Mouse (Mus musculus): ENCODE results near the gene H2afj. TPM values are rescaled to one million over a fixed set of nuclear protein-coding genes. Genes with fewer than 3 reads are reported as not detected.

Gene H2afj
- polyA plus RNA-seq, 1 experiment = 1,079 TPM

DNA sequence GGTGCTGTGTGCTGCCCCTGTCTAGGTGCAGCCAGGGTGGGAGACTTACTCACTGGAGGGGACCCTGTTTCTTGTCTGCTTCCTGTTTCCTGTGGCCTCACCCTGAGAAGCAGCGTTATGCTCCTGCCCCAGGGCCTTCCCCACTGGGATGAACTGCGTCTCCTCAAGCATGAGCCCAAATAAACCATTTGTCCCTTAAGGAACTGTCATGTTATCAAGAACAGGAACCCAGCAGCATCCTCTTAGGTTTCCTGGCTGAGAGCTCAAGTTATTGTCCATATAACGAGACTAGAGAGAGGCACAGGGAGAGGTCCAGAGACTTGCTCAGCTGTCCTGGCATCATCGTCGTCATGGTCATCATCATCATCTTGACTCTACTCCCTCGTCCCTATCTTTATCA, 42.2 kb downstream of the H2afj start:
- TF ChIP-seq GATA1 (IDR thresholded peaks at IDR 0.05; ENCODE audit: borderline replicate concordance, low read length) = no peak
- TF ChIP-seq FLI1 (IDR thresholded peaks at IDR 0.05; ENCODE audit: low read length) = no peak
- Histone ChIP-seq H3K4me1 (peaks cover 45% of the 10 kb centered on the region), H3K9me3 (no peaks in the 10 kb centered on the region), H3K36me3 (replicated peaks; ENCODE audit: low read length) (peaks cover 6% of the 10 kb centered on the region), H3K4me3 (replicated peaks) (peak overlapping the region; percentile 51), H3K27me3 (replicated peaks) (no peaks in the 10 kb centered on the region)

DNA sequence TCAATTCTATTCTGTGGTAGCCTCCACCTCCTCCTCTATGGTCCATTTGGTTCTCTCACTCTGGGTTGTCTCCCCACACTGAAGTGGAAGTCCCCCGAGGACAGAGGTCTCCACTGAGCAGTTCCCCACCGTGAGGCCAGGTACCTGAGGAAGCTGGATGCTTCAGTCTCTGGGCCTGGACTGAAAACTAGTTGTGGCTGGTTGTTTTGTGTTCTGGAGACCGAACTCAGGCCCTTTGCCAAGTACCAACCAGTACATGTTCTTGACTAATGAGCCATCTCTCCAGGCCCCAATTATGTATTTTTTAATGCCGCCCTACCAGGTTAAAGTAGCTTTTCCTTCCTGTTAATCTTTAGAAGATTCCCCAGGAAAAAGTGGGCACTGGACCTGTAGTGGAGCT, 44.3 kb downstream of the H2afj start:
- no peaks in the 10 kb centered on the region for H3K27me3 ChIP-seq (replicated peaks)
- peaks cover 6% of the 10 kb centered on the region for H3K36me3 ChIP-seq (replicated peaks; ENCODE audit: low read length)
- H3K4me3 ChIP-seq (replicated peaks) = no peak overlapping the region
- peaks cover 53% of the 10 kb centered on the region for H3K4me1 ChIP-seq
- H3K9me3 ChIP-seq = no peaks in the 10 kb centered on the region
- no peak for TF ChIP-seq FLI1 (IDR thresholded peaks at IDR 0.05; ENCODE audit: low read length)
- no peak for TF ChIP-seq GATA1 (IDR thresholded peaks at IDR 0.05; ENCODE audit: borderline replicate concordance, low read length)

DNA sequence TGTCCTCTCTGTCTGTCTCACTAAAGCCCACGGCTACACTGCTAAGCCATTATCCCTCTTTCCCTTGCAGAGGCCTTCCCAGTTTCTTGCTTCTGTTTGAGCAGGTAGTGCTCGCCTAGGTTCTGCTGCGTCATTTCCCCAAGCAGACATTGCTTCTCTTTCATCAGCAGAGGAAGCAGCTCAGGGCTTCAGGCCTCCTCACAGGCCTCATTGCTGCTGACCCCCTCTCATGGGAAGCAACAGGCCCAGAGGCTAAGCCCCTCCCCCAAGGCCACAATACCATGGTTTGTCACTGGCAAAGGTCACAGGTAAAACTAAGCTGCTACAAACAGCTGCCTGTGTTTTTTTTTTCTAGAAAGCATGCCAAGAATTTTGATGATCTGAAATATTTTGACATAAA, 44.7 kb downstream of the H2afj start:
- Histone ChIP-seq H3K36me3 (replicated peaks; ENCODE audit: low read length) (peaks cover 6% of the 10 kb centered on the region), H3K9me3 (no peaks in the 10 kb centered on the region), H3K4me1 (peaks cover 55% of the 10 kb centered on the region), H3K27me3 (replicated peaks) (no peaks in the 10 kb centered on the region), H3K4me3 (replicated peaks) (peak overlapping the region; percentile 6)
- TF ChIP-seq GATA1 (IDR thresholded peaks at IDR 0.05; ENCODE audit: borderline replicate concordance, low read length) = no peak
- no peak for TF ChIP-seq FLI1 (IDR thresholded peaks at IDR 0.05; ENCODE audit: low read length)

DNA sequence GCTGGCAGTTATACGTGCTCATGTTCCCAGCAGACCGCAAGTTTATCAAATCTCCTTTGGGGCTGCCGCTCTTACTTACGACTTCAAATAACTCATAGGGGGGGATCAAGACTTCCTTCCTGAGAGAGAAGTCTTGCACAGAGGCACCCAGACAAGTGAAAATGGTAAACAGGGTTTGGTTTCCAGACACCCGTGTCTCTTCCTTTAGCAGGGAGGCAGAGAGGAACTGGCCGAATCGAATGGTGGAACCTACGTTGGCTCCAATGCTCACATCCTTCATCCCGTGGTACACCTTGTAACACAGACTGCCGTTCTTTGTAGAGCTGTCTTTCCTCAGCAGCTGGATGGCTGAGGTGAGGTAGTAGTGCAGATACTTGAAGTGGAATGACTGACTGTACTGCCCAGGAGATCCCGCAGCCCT, 46.3 kb downstream of the H2afj start:
- Histone ChIP-seq H3K4me1 (peaks cover 61% of the 10 kb centered on the region), H3K9me3 (no peaks in the 10 kb centered on the region), H3K36me3 (replicated peaks; ENCODE audit: low read length) (no peaks in the 10 kb centered on the region), H3K27me3 (replicated peaks) (peaks cover 3% of the 10 kb centered on the region), H3K4me3 (replicated peaks) (no peak overlapping the region)
- no peak for TF ChIP-seq GATA1 (IDR thresholded peaks at IDR 0.05; ENCODE audit: borderline replicate concordance, low read length)
- no peak for TF ChIP-seq FLI1 (IDR thresholded peaks at IDR 0.05; ENCODE audit: low read length)

DNA sequence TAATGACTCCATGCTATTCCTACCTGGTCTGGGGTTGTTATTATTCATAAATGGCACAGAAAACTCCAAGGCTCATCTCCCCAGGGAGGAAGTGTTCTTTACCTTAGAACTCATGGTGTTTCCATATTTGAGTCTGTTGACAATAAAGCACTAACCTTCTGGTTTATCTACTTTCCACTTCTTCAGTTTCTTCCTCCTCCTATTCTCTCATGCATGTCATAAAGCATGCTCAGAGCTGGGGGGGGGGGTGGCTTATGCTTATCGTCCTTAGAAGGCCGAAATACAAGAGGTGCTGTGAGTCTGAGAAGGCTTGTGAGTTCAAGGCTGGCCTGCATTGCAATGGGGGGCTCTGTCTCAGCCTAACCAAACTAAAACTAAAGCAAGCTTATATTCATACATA, 47.1 kb downstream of the H2afj start:
- H3K27me3 ChIP-seq (replicated peaks) = peaks cover 6% of the 10 kb centered on the region
- H3K36me3 ChIP-seq (replicated peaks; ENCODE audit: low read length) = no peaks in the 10 kb centered on the region
- no peak overlapping the region for H3K4me3 ChIP-seq (replicated peaks)
- peaks cover 55% of the 10 kb centered on the region for H3K4me1 ChIP-seq
- no peak for TF ChIP-seq GATA1 (IDR thresholded peaks at IDR 0.05; ENCODE audit: borderline replicate concordance, low read length)
- no peak for TF ChIP-seq FLI1 (IDR thresholded peaks at IDR 0.05; ENCODE audit: low read length)
- H3K9me3 ChIP-seq = no peaks in the 10 kb centered on the region

DNA sequence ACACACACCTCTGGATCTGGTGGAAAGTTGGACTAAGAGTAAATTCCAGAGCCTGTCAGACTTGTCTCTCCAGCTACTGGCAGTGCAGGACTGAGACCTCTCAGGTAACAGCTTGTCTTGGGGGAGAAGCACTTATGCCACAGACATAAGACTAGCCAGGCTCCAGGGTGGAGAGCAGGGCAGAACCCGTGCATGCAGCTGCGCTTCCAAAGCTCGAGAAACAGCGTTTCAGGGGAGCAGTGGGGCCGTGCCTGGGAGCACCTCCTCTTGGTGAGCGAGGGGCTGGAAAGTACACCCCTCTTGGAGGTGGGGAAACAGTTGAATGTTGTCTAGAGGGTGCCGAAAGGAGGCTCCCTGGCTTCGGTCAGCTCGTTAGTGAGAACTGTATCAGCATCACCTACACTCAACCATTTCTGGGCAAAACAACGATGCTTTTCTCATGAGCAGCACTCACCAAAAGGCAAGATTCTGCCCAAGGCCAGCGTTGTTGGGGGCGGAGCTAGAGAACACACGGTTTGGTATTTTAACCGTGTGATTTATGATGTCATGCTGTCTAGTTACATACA, 48.1 kb downstream of the H2afj start:
- H3K4me3 ChIP-seq (replicated peaks) = peak overlapping the region; percentile 84
- peaks cover 53% of the 10 kb centered on the region for H3K4me1 ChIP-seq
- H3K9me3 ChIP-seq = no peaks in the 10 kb centered on the region
- peaks cover 6% of the 10 kb centered on the region for H3K27me3 ChIP-seq (replicated peaks)
- TF ChIP-seq FLI1 (IDR thresholded peaks at IDR 0.05; ENCODE audit: low read length) (no peak), GATA1 (IDR thresholded peaks at IDR 0.05; ENCODE audit: borderline replicate concordance, low read length) (no peak)
- H3K36me3 ChIP-seq (replicated peaks; ENCODE audit: low read length) = no peaks in the 10 kb centered on the region

DNA sequence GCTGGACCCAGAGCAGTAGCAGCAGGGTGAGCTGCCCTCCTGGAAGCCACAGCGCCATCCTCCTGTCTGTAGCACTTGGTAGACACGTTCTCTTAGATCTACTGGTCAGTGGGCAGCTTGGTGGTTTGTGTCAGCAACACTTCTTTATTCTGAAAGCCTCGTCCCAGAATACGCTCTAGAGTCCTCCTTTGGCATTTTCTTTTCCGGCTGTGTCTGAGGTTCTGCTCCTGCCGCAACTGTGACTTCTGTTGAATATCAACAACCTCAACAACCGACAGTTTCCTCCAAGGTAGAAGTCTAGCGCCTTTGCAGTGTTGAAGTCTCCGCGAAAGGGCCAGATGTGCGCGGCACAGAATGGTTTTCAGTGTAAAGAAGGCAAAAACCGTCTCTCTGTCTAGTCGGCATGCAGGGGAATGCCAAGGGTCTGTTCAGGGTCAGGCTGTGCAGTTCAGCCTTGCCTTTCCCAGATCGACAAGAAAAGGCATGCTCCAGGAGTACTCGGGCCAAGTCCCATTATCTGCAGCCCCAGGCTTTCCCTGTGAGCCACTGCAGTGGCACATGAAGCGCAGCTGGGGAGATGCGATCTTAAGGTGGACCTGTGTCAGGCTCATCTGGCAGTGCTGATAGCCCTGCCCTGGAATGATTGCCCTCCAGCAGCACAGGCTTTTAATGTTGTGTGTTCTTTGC, 49.3 kb downstream of the H2afj start, which contains the start of gene Art4:
Gene Art4, minus strand, starts transcription at position 548 of the 687 bp plus-strand sequence.
- H3K4me1 ChIP-seq = peaks cover 52% of the 10 kb centered on the region
- H3K4me3 ChIP-seq (replicated peaks) = peak within 1 kb of the TSS; percentile 91
- no peaks in the 10 kb centered on the region for H3K36me3 ChIP-seq (replicated peaks; ENCODE audit: low read length)
- peaks cover 6% of the 10 kb centered on the region for H3K27me3 ChIP-seq (replicated peaks)
- TF ChIP-seq GATA1 (IDR thresholded peaks at IDR 0.05; ENCODE audit: borderline replicate concordance, low read length) = no peak
- TF ChIP-seq FLI1 (IDR thresholded peaks at IDR 0.05; ENCODE audit: low read length) = no peak
- H3K9me3 ChIP-seq = no peaks in the 10 kb centered on the region

DNA sequence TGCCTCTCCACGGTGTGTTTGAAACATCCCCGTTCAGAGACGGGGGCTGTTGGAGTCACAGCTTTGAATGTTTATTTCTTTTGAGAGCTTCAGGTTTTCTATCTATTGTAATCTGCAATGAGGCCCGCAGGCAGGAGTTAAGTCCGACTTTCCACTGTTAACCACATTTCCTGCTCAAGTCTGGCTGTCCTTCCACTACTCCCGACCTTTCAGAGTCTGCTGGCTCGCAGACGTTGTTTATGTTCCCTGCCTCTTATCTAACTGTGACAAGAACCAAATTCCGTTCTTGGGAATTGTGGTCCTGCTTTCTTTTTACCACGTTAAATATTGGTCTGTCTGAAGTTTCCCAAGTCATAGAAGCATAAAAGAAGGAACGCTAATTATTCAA, 49.8 kb downstream of the H2afj start:
- H3K4me3 ChIP-seq (replicated peaks) = peak overlapping the region; percentile 91
- peaks cover 49% of the 10 kb centered on the region for H3K4me1 ChIP-seq

DNA sequence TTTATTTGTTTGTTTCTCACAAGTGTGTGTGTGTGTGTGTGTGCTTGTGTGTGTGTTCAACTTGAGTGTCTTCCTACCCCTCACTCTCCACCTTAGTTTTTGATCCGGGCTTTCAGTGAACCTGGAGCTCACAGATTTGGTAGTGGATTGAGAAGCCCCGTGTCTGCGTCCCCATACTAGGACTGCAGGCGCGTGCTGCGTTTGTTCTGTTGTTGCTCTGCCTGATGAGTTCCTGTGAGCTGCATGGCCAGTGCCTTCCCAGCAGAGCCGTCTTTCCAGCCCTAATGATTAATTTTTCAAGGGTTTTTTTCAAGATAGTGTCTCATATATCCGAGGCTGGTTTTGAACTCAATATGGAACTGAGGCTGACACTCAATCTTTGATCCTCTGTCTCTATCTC, 50.4 kb downstream of the H2afj start:
- Histone ChIP-seq H3K36me3 (replicated peaks; ENCODE audit: low read length) (no peaks in the 10 kb centered on the region), H3K27me3 (replicated peaks) (peaks cover 6% of the 10 kb centered on the region), H3K4me3 (replicated peaks) (peak overlapping the region; percentile 91), H3K9me3 (no peaks in the 10 kb centered on the region), H3K4me1 (peaks cover 48% of the 10 kb centered on the region)
- TF ChIP-seq GATA1 (IDR thresholded peaks at IDR 0.05; ENCODE audit: borderline replicate concordance, low read length) (no peak), FLI1 (IDR thresholded peaks at IDR 0.05; ENCODE audit: low read length) (no peak)

More for the DNA sequence above, 49.8 kb downstream of the H2afj start:
- Histone ChIP-seq H3K36me3 (replicated peaks; ENCODE audit: low read length) (no peaks in the 10 kb centered on the region), H3K9me3 (no peaks in the 10 kb centered on the region), H3K27me3 (replicated peaks) (peaks cover 6% of the 10 kb centered on the region)
- no peak for TF ChIP-seq GATA1 (IDR thresholded peaks at IDR 0.05; ENCODE audit: borderline replicate concordance, low read length)
- TF ChIP-seq FLI1 (IDR thresholded peaks at IDR 0.05; ENCODE audit: low read length) = no peak

Other genes with a start within 250 kb of the H2afj start
- gene Plbd1, start 146.3 kb upstream of the H2afj start, polyA plus RNA-seq (2012; ENCODE audit: insufficient read depth, low replicate concordance) = 1.1 and 9.9 TPM in 2 replicates
- not detected in 2 replicates for gene Gucy2c, start 26.5 kb upstream of the H2afj start, polyA plus RNA-seq (2012; ENCODE audit: insufficient read depth, low replicate concordance)
- gene Hist4h4, start 3.8 kb upstream of the H2afj start, polyA plus RNA-seq (2012; ENCODE audit: insufficient read depth, low replicate concordance) = 3.5 and 6.7 TPM in 2 replicates
- gene BC049715, start 19.4 kb downstream of the H2afj start, polyA plus RNA-seq (2012; ENCODE audit: insufficient read depth, low replicate concordance) = 1.5 and 5.6 TPM in 2 replicates
- 145 and 321 TPM in 2 replicates for gene Wbp11, start 20.0 kb downstream of the H2afj start, polyA plus RNA-seq (2012; ENCODE audit: insufficient read depth, low replicate concordance)
- gene Smco3, start 27.2 kb downstream of the H2afj start, polyA plus RNA-seq (2012; ENCODE audit: insufficient read depth, low replicate concordance) = not detected in 2 replicates
- 0.32 TPM in 1 of 2 replicates, not detected in the other for gene Art4, start 49.5 kb downstream of the H2afj start, polyA plus RNA-seq (2012; ENCODE audit: insufficient read depth, low replicate concordance)
- not detected in 2 replicates for gene Mgp, start 67.6 kb downstream of the H2afj start, polyA plus RNA-seq (2012; ENCODE audit: insufficient read depth, low replicate concordance)
- gene Erp27, start 113.9 kb downstream of the H2afj start, polyA plus RNA-seq (2012; ENCODE audit: insufficient read depth, low replicate concordance) = not detected in 2 replicates
- gene Pde6h, start 115.6 kb downstream of the H2afj start, polyA plus RNA-seq (2012; ENCODE audit: insufficient read depth, low replicate concordance) = 0.06 TPM in 1 of 2 replicates, not detected in the other
- 310 and 435 TPM in 2 replicates for gene Arhgdib, start 133.7 kb downstream of the H2afj start, polyA plus RNA-seq (2012; ENCODE audit: insufficient read depth, low replicate concordance)